Mouse (Mus musculus): ENCODE measurements around the gene Neurl2. TPM values are rescaled to one million over a fixed set of nuclear protein-coding genes. Genes with fewer than 3 reads are reported as not detected.
"Not testable (repeated sequence)": the region's sequence is repeated elsewhere in the genome, so short reads cannot be mapped to it uniquely, and the experiment has no call there.

The Neurl2 gene
- polyA plus RNA-seq, 1 experiment from 2014 or later, result 7.7 TPM

DNA sequence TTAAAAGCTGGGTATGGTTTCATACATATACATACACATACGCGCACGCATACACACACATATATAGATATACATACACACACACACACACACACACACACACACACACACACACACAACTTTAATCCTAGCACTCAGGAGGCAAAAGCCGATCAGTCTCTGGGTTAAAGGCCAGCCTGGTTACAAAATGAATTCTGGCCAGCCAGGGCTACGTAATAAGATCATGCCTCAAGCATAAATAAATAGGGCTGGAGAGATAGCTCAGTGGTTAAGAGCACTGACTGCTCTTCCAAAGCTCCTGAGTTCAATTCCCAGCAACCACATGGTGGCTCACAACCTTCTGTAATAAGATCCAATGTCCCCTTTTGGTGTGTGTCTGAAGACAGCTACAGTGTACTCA, 22.3 kb upstream of the Neurl2 start:
- Histone ChIP-seq H3K27me3 (replicated peaks; ENCODE audit: control insufficient read depth, insufficient read depth, low read length) (peaks cover 33% of the 10 kb centered on the region), H3K4me1 (replicated peaks; ENCODE audit: control insufficient read depth, insufficient read depth, low read length) (peaks cover 19% of the 10 kb centered on the region; the same call in 1 of the 2 replicates)
- not testable (repeated sequence) for DNase-seq (ENCODE audit: low spot score); H3K4me3 ChIP-seq (ENCODE audit: low read depth, low read length); H3K27ac ChIP-seq (ENCODE audit: low read depth); H3K36me3 ChIP-seq (ENCODE audit: control insufficient read depth, insufficient read depth, low read length); ATAC-seq (replicated peaks; ENCODE audit: low FRiP score, low TSS enrichment, low read depth); H3K9me3 ChIP-seq (ENCODE audit: control insufficient read depth, low read length); H3K9ac ChIP-seq (ENCODE audit: low read length); H3K4me2 ChIP-seq (ENCODE audit: low read length)
- WGBS, result 85% methylated on average over 5 of the region's 5 CpGs

DNA sequence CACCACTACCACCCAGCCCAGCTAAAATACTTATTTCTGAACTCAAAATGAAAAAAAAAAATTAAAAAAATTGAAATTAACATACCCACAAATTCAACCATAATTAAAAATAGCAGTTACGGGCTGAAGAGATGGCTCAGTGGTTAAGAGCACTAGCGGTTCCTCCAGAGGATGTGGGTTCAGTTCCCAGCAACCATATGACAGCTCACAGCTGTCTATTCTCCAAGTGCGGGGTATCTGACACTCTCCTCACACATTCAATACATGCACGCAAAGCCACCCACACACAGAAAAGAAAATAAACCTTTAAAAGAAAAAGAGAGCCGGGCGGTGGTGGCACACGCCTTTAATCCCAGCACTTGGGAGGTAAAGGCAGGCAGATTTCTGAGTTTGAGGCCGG, 16.8 kb upstream of the Neurl2 start:
- Histone ChIP-seq H3K4me3 (ENCODE audit: low read depth, low read length) (no peak overlapping the region), H3K4me1 (replicated peaks; ENCODE audit: control insufficient read depth, insufficient read depth, low read length) (no peaks in the 10 kb centered on the region), H3K27ac (ENCODE audit: low read depth) (no peak overlapping the region), H3K27me3 (replicated peaks; ENCODE audit: control insufficient read depth, insufficient read depth, low read length) (no peaks in the 10 kb centered on the region; the same call in 1 of the 2 replicates), H3K36me3 (ENCODE audit: control insufficient read depth, insufficient read depth, low read length) (no peaks in the 10 kb centered on the region), H3K9me3 (ENCODE audit: control insufficient read depth, low read length) (no peaks in the 10 kb centered on the region), H3K9ac (ENCODE audit: low read length) (no peak overlapping the region), H3K4me2 (ENCODE audit: low read length) (no peak overlapping the region)
- ATAC-seq (replicated peaks; ENCODE audit: low FRiP score, low TSS enrichment, low read depth), result no peak
- 77% methylated on average over 8 of the region's 8 CpGs for WGBS
- DNase-seq (ENCODE audit: low spot score), result no peak

GRCm38 (mm10) chr2:164845782-164846181, 12.5 kb upstream of the Neurl2 start:
- Histone ChIP-seq H3K27ac (ENCODE audit: low read depth) (no peak overlapping the region), H3K9me3 (ENCODE audit: control insufficient read depth, low read length) (no peaks in the 10 kb centered on the region)
- 55% methylated on average over 3 of the region's 3 CpGs for WGBS

GRCm38 (mm10) chr2:164835164-164835563, 1.9 kb upstream of the Neurl2 start:
- Histone ChIP-seq H3K9ac (ENCODE audit: low read length) (no peak overlapping the region), H3K27ac (ENCODE audit: low read depth) (no peak overlapping the region), H3K9me3 (ENCODE audit: control insufficient read depth, low read length) (no peaks in the 10 kb centered on the region), H3K36me3 (ENCODE audit: control insufficient read depth, insufficient read depth, low read length) (peaks cover 44% of the 10 kb centered on the region), H3K4me2 (ENCODE audit: low read length) (no peak overlapping the region), H3K4me1 (replicated peaks; ENCODE audit: control insufficient read depth, insufficient read depth, low read length) (peaks cover 8% of the 10 kb centered on the region), H3K27me3 (replicated peaks; ENCODE audit: control insufficient read depth, insufficient read depth, low read length) (no peaks in the 10 kb centered on the region), H3K4me3 (ENCODE audit: low read depth, low read length) (no peak overlapping the region)
- 96% methylated on average over 4 of the region's 4 CpGs for WGBS
- ATAC-seq (replicated peaks; ENCODE audit: low FRiP score, low TSS enrichment, low read depth), result no peak
- DNase-seq (ENCODE audit: low spot score), result no peak

More at GRCm38 (mm10) chr2:164845782-164846181, 12.5 kb upstream of the Neurl2 start:
- Histone ChIP-seq H3K36me3 (ENCODE audit: control insufficient read depth, insufficient read depth, low read length) (no peaks in the 10 kb centered on the region), H3K4me3 (ENCODE audit: low read depth, low read length) (no peak overlapping the region), H3K27me3 (replicated peaks; ENCODE audit: control insufficient read depth, insufficient read depth, low read length) (no peaks in the 10 kb centered on the region), H3K4me1 (replicated peaks; ENCODE audit: control insufficient read depth, insufficient read depth, low read length) (no peaks in the 10 kb centered on the region), H3K4me2 (ENCODE audit: low read length) (no peak overlapping the region), H3K9ac (ENCODE audit: low read length) (no peak overlapping the region)
- ATAC-seq (replicated peaks; ENCODE audit: low FRiP score, low TSS enrichment, low read depth) (no peak), DNase-seq (ENCODE audit: low spot score) (no peak)

GRCm38 (mm10) chr2:164834531-164834930, 1.3 kb upstream of the Neurl2 start:
- peaks cover 38% of the 10 kb centered on the region for H3K36me3 ChIP-seq (ENCODE audit: control insufficient read depth, insufficient read depth, low read length)
- no peak overlapping the region for H3K27ac ChIP-seq (ENCODE audit: low read depth)

GRCm38 (mm10) chr2:164832748-164833301, 431 bp downstream of the Neurl2 start, which contains the start of gene Ctsa:
Ctsa (plus strand) TSS chr2:164832873.
- WGBS, result under 1% methylated on average over 35 of the region's 35 CpGs
- DNase-seq (ENCODE audit: low spot score) (peak; percentile 88), ATAC-seq (replicated peaks; ENCODE audit: low FRiP score, low TSS enrichment, low read depth) (peak; percentile 74)
- Histone ChIP-seq H3K27ac (ENCODE audit: low read depth) (peak within 1 kb of the TSS; percentile 81), H3K4me2 (ENCODE audit: low read length) (peak within 1 kb of the TSS; percentile 97), H3K27me3 (replicated peaks; ENCODE audit: control insufficient read depth, insufficient read depth, low read length) (no peaks in the 10 kb centered on the region), H3K9me3 (ENCODE audit: control insufficient read depth, low read length) (no peaks in the 10 kb centered on the region), H3K36me3 (ENCODE audit: control insufficient read depth, insufficient read depth, low read length) (peaks cover 26% of the 10 kb centered on the region), H3K9ac (ENCODE audit: low read length) (peak within 1 kb of the TSS; percentile 69), H3K4me1 (replicated peaks; ENCODE audit: control insufficient read depth, insufficient read depth, low read length) (peaks cover 8% of the 10 kb centered on the region), H3K4me3 (ENCODE audit: low read depth, low read length) (peak within 1 kb of the TSS; percentile 79)

More at GRCm38 (mm10) chr2:164834531-164834930, 1.3 kb upstream of the Neurl2 start:
- H3K4me1 ChIP-seq (replicated peaks; ENCODE audit: control insufficient read depth, insufficient read depth, low read length), result peaks cover 8% of the 10 kb centered on the region
- no peaks in the 10 kb centered on the region for H3K9me3 ChIP-seq (ENCODE audit: control insufficient read depth, low read length)
- no peak for DNase-seq (ENCODE audit: low spot score)
- H3K9ac ChIP-seq (ENCODE audit: low read length), result peak overlapping the region; percentile 69
- H3K27me3 ChIP-seq (replicated peaks; ENCODE audit: control insufficient read depth, insufficient read depth, low read length), result no peaks in the 10 kb centered on the region
- no peak for ATAC-seq (replicated peaks; ENCODE audit: low FRiP score, low TSS enrichment, low read depth)
- WGBS, result 44% methylated on average over 8 of the region's 8 CpGs
- H3K4me2 ChIP-seq (ENCODE audit: low read length), result peak overlapping the region; percentile 97
- H3K4me3 ChIP-seq (ENCODE audit: low read depth, low read length), result peak overlapping the region; percentile 79

DNA sequence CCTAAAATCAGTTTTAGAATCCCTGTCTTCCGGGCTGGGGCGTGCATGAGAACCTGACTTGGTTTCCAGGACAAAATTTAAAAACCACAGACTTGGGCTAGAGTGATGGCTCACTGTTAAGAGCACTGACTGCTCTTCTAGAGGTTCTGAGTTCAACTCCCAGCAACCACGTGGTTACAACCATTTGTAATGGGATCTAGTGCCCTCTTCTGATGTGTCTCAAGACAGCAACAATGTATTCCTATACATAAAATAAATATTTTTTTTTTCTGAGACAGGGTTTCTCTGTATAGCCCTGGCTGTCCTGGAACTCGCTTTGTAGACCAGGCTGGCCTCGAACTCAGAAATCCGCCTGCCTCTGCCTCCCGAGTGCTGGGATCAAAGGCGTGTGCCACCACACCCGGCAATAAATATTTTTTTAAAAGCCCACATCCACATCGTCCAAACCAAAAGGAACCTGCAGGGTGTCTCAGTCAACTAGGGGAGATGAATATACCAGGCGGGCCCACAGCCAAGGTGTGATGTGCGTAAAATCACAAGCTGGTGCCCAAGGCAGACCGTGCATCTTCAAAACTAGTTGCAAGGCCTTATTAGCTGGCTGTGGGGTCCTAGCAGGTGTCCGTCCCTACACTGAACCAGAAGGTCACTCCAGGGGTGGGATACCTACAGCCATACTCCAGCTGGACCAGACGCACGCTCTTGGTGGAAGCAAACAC, 1.1 kb downstream of the Neurl2 start:
- peaks cover 27% of the 10 kb centered on the region for H3K36me3 ChIP-seq (ENCODE audit: control insufficient read depth, insufficient read depth, low read length)
- peak overlapping the region; percentile 79 for H3K4me3 ChIP-seq (ENCODE audit: low read depth, low read length)
- H3K4me2 ChIP-seq (ENCODE audit: low read length), result peak overlapping the region; percentile 97
- ATAC-seq (replicated peaks; ENCODE audit: low FRiP score, low TSS enrichment, low read depth), result no peak
- H3K27ac ChIP-seq (ENCODE audit: low read depth), result no peak overlapping the region; the same call in 1 of the 2 replicates
- no peak for DNase-seq (ENCODE audit: low spot score)
- no peaks in the 10 kb centered on the region for H3K27me3 ChIP-seq (replicated peaks; ENCODE audit: control insufficient read depth, insufficient read depth, low read length)
- H3K9me3 ChIP-seq (ENCODE audit: control insufficient read depth, low read length), result no peaks in the 10 kb centered on the region
- peak overlapping the region; percentile 69; the same call in 1 of the 2 replicates for H3K9ac ChIP-seq (ENCODE audit: low read length)
- peaks cover 8% of the 10 kb centered on the region for H3K4me1 ChIP-seq (replicated peaks; ENCODE audit: control insufficient read depth, insufficient read depth, low read length)
- 61% methylated on average over 16 of the region's 16 CpGs for WGBS

DNA sequence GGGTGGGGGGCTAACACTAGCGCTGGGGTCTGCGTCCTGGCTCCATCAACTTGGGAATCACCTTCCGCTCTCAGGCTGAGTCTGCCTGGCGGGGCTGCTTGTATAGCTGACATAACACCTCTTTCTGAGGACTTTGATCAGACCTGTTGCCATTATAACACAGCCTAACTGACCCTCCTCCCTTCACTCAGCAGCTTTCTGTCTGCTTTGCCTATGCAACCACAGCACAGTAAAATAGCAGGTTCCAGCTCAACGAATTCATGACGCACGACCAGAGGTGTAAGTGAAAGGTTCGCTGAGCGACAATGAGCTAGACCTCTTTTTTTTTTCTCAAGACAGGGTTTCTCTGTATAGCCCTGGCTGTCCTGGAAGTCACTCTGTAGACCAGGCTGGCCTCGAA, 2.2 kb downstream of the Neurl2 start:
- Histone ChIP-seq H3K9me3 (ENCODE audit: control insufficient read depth, low read length) (no peaks in the 10 kb centered on the region), H3K27me3 (replicated peaks; ENCODE audit: control insufficient read depth, insufficient read depth, low read length) (no peaks in the 10 kb centered on the region), H3K9ac (ENCODE audit: low read length) (no peak overlapping the region), H3K4me3 (ENCODE audit: low read depth, low read length) (no peak overlapping the region), H3K27ac (ENCODE audit: low read depth) (no peak overlapping the region), H3K4me1 (replicated peaks; ENCODE audit: control insufficient read depth, insufficient read depth, low read length) (peaks cover 8% of the 10 kb centered on the region), H3K36me3 (ENCODE audit: control insufficient read depth, insufficient read depth, low read length) (peaks cover 30% of the 10 kb centered on the region), H3K4me2 (ENCODE audit: low read length) (no peak overlapping the region)
- ATAC-seq (replicated peaks; ENCODE audit: low FRiP score, low TSS enrichment, low read depth), result no peak
- 86% methylated on average over 10 of the region's 10 CpGs for WGBS
- no peak for DNase-seq (ENCODE audit: low spot score)

Measured in intestine, embryonic 14.5 days (tissue).